Mouse (Mus musculus): ENCODE data around the gene Epo.

DNA sequence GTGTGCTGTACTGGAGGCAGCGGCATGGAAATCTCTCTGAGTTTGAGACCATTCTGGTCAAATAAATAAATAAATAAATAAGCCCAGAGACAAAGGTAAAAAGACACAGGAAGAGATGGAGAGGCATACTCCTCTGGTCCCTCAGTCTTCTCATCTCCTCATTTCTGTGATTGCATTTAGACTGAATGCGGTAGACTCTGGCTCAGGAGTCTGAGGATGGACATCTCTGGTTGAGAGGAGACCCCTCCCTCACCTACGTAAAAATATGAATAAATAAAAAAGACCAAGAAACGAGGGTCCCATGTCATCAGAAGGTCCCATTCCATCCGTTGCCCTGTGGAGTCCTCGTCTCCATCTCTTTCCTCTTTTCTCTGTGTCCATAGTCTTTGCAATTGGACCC, 20.0 kb upstream of the Epo start:
- no peak for TF ChIP-seq POLR2A (IDR thresholded peaks at IDR 0.05; ENCODE audit: control insufficient read depth, low read depth, low read length)
- TF ChIP-seq CTCF (IDR thresholded peaks at IDR 0.05; ENCODE audit: control insufficient read depth, insufficient read depth, insufficient replicate concordance, low read depth, low read length) = no peak
